Mouse (Mus musculus): ENCODE results near the gene Mrs2.

- no peak for TF ChIP-seq CTCF (conservative IDR thresholded peaks at IDR 0.05; ENCODE audit: low read length)
- no peak for TF ChIP-seq NANOG (IDR thresholded peaks at IDR 0.05; ENCODE audit: borderline replicate concordance, low read length)
Measured at GRCm38 (mm10) chr13:25055873-25056667, 35.9 kb upstream of the Mrs2 start, which contains the start of gene Dcdc2a.

Data from E14TG2a.4 (cell line).